Mouse (Mus musculus) cerebellum, postnatal 25 days (tissue): ENCODE measurements around the gene Tlr7.
"Not testable (repeated sequence)": the region's sequence is repeated elsewhere in the genome, so short reads cannot be mapped to it uniquely, and the experiment has no call there.

ENCODE experiments used
- DNase-seq, 2 experiments: peaks; one replicate each; pipeline ENCODE4 v3.0.0; 2021; ENCODE audit warnings: mixed read lengths in 2 of 2

Gene Tlr7

DNA sequence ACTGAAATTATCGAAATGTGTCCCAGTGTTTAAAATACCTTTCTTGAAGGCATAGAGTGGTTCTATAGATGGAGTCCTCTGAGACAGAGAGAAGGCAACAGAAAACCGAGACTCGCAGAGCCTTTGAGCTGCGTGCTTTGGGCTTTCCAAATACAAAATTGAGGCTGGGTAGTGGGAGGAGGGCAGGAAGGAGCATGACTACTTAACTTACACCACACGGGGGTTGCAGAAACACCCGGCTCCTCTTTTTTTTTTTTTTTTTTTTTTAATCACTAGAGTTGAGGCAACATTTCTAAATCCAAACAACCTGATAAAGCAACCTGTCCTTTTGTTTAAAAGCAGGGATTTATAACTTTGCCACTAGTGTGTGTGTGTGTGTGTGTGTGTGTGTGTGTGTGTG is at the start of gene Tlr7:
Gene Tlr7, minus strand, starts transcription at position 160 of the 400 bp plus-strand sequence.
- DNase-seq: no peak

DNA sequence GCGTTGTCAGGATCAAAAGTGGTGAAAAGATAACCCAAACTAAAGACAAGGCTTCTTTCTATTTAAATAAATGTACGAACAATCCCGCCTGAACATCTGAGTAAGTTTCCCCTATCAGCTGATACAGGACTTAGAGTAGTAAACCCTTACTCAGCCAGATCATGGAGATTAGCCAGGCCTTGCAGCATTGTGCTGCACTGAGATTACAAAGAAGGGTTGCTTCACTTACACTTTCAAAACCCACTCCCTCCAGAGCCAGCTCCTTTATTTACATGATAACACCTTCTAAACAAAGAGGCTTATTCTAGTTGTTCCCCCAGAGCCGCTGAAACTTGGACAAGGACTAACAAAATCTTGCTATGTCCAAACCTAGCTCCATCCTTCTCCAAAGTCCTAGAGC is 49.7 kb upstream of the Tlr7 start:
- no peak for DNase-seq

DNA sequence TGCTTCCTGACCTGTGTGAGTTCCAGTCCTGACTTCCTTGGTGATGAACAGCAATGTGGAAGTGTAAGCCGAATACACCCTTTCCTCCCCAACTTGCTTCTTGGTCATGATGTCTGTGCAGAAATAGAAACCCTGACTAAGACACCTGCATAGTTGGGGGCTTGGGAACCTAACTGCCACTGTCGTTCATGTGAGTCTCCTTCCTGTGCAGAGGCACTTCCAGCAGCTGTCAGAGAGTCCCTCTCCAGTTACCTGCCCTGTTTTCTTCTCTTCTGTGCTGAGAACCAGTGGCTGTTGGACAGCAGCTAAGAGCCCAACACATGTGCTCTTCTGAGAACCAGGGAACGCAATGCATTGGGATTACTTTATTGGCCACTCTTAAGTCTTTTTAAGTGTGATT is 30.9 kb upstream of the Tlr7 start:
- DNase-seq: not testable (repeated sequence)

DNA sequence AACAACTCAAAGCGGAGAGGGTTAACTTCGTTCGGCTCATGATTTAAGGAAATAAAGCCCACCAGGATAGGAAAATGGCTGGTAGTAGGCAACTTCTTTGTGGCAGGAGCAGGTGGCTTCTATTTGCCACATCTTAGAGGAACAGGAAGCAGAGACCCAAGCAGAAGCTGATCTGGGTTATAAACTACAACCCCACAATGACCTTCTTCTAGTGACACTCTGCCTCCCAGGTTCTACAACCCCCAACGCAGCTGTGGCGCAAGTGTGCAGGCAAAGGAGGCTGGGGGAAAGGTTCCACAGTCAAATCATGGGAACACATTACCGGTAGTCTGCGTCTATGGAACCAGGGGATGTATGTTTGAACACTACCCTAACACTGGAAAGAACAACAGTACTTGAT is 29.3 kb upstream of the Tlr7 start:
- no peak for DNase-seq

DNA sequence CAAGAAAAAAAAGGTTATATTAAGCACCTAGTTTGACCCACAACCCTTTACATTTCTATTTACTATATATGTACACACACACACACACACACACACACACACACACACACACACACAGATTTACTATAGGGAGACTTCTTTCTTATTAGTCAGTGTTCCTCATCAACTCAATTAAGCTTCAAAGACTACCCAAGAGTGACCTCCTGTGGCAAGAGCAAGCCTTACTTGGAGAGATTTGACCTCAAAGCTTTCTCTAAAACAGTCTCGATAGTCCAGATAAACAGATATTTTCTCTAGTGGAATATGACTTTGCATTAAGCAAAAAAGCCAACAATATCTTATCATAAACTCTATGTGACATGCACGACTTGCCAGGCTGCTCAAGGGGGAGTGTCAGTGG is 27.1 kb upstream of the Tlr7 start:
- DNase-seq: peak in 1 of 2 experiments; percentile 1

DNA sequence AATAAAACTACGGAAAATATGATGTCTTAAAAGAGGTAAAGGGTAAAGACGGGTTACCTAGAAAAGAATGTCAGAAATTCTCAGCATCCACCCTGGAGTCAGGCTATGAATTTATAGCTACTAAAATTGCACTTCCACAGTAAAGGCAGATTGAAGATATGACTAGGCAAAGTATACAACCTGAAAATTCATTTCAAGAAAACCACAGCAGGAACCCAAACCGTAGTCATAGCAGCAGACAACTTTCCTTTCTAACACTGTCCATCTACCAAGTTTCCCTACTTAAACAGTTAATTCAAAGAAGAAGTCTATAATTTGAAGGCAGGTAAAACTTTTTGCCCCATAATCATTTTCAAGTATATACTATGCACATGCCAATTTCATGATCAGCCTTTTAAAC is 25.6 kb upstream of the Tlr7 start:
- no peak for DNase-seq

DNA sequence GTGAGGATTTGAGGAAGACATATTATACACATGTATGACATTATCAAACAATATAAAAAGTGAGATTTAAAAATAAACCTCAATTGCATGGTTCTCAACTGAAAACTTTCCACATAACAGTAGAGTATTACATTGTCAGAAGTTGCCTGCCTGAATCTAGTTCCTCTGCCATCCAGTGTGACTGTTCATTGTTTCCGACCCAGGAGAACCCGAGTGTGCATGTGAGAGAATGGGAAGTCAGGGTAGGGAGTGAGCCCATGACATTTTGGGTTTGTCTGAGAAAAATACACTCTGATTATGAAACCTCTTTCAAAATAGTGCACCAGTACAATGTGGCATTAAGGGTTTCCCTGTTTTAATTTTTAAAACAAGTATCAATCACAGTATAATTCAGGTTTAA is 23.3 kb upstream of the Tlr7 start:
- no peak for DNase-seq

DNA sequence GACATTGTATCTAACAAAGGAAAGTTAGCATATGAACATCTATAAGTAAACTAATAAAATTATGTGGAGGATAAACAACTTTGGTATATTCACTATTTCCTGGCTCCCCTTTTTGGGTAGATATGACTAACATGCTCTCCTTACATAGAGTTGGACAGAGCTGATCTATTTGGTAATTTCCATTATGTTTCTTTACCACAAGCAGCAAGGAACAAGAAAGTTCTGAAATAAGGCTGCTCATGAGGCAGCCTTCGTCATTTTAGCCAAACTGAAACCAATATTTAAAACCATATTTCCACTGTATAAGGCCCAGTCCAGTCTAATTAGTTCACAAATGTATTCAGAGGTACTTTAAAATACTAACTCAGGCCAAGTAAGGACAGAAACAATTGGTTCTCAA is 16.1 kb upstream of the Tlr7 start:
- no peak for DNase-seq

DNA sequence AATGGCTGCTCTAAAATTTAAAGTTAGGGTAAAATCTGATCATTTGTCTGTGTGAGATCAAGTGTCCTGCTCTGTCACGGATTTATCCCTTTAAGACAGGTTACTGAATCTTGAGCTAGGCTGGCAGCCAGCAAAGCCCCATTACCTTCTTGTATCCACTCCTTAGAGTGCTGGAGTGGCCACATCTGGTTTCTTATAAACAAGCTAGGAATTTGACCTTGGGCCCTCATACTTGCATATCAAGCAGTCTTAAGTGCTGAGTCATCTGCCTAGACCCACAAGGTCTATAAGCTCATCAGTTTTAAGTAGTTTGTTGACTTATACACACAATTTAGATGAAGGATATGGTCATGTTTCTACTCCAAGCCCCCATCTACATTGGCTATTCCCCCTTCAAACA is 14.0 kb upstream of the Tlr7 start:
- no peak for DNase-seq

DNA sequence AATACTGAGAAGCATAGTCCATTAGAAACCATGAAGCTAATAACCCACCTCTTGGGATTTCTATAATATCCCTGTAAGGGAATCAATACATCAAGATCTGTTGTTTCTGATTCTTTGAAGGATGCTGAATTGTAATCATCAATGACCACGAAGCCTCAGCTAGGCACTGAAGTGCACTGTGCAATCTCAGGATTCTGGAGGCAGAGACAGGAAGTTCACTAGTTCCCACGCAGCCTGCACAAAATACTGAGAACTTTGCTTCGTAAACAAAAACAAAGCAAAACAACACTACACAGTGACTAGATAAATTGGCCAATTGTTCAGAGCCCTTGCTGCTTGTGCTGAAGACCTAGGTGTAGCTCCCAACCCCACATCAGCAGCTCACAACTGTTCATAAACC is 11.5 kb upstream of the Tlr7 start:
- no peak for DNase-seq

DNA sequence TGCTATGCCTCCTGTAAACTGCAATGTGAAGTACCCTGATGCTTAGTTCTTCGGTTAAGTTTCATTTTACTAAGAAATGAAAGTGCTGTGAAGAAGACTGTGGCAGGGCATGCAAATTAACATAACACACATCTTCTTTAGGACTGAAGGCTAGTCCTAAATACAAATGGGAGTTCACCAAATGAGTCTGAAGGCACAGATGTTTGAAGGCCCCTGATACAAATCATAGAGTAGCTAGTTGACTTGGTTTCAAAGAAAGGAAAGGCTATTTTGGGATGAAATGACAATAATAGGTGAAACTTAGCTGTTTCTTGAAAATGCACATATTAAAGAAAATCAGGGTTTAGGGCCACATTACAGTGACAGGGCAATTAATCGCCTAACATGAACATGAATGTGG is 9.8 kb upstream of the Tlr7 start:
- no peak for DNase-seq

DNA sequence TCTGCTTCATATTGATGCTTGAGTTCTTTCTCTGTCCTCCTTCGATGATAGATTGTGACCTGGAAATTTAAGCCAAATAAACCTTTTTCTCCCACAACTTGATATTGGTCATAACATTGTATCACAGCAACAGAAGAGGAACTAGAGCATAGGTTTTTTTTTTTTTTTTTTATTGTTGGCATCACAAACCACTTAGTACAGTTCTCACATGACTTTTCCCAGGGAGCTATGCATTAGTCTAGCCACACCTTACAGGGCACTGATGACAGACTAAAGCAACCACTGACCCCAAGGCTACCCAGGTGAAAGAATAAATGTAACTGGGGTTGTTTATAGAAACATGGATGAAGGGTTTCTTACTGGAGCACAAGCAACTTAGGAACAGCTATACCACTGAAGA is 7.6 kb upstream of the Tlr7 start:
- no peak for DNase-seq

DNA sequence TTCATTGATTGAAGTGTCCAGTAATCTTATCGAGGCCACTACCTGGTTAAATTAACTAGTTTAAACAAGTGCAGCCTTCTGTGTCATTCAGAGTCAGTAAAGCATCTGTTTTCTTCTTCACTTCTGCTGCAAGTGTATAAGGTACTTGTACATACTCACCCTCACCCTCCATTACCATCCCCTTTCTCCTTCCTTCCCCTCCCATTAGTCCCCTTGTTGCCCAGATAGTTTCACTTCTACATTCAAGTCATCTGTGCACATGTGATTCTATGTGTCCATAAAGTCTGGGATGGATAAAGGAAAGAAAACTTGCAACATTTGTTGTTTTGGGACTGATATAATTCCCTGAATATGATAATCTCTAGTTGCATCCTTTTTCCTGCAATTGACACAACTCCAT is 4.2 kb upstream of the Tlr7 start:
- no peak for DNase-seq

DNA sequence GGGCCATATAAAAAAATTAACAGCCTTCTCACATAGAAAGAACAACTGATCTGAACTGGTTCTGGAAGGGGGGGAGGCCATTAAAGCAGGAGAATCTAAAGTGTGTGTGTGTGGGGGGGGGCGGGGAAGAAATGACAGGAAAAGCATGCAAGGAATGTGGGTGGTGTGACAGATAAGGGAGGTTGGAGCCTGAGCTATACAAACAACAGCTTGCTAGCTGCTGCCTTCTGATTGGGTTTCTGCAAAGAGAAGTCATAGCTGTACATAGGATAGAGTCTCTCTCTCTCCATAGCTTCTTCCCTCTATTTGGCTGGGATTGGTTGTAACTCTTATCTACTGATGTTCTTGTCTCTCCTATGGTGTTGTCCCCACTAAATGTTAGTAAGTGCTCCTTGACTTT is 2.2 kb upstream of the Tlr7 start:
- no peak for DNase-seq

DNA sequence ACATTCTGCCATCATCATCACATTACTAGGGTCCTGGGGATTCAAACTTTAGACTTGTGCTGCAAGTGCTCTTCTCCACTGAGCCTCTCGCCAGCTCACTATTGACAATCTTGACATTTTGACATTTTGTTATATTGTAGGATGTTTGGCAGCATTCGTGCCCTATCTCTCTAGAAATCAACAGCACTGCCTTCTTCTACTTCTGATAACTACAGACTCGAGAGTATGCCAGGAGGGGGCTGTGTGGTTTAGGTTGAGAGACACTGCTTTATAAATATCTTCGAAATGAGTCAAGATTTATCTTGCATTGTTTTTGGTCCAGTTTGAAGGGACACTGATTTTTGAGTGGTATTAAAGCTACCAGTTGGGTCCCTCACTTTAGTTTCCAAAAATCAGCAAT is 635 bp upstream of the Tlr7 start:
- no peak for DNase-seq

DNA sequence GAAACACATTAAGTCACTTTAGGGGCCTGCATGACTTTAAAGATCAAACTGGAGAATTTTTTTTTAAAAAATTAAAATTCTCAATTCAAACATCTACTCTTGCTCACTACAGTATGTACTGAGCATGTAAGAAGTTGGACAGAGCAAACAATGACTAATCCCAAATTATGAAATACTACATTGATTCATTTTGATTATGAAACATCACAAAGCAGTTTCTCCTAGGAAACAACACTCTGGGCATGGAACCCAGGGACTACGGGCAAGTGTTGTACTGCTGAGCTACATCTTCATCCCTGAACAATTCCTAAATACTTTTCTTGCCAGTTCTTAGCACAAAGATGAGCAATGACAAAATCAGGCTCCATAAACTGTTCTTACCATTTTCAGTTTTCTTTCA is 738 bp downstream of the Tlr7 start:
- no peak for DNase-seq

DNA sequence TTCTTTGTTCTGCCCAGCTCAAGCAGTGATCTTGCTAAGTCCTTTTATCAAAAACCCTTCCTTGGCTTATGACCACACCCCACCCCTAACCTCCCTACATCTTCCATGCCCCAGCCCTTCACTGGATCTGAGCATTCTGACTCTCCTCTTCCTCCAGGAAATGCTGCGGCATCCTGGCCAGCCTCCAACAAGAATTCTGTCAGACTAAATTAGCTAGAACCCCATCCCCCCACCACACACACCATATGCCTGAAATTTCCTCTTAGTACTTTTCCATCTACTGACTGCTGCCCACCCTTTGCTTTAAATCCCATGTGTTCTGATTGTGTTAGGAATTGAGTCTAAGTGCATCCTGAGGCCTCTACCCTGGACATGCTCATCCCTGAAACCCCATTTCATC is 1.3 kb downstream of the Tlr7 start:
- DNase-seq: peak in 1 of 2 experiments; percentile 8

DNA sequence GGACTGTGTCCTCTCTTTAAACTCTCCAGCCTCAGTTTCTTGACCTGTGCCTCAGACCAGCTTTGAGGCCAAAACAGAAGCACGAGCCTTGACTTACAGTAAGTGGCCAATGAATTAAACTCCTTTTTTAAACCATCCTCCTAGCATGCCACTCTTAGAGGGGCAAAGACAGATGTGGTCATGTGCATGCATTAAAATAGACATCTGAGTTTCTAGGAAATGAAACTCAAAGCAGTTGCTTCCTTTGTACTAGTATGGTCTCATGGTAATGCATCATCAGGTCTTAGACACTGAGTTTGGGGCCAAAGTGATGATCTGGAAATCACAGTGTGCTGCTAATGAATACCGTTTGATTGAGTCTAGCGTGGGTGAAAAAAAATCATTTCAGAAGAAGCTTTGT is 1.8 kb downstream of the Tlr7 start:
- no peak for DNase-seq

DNA sequence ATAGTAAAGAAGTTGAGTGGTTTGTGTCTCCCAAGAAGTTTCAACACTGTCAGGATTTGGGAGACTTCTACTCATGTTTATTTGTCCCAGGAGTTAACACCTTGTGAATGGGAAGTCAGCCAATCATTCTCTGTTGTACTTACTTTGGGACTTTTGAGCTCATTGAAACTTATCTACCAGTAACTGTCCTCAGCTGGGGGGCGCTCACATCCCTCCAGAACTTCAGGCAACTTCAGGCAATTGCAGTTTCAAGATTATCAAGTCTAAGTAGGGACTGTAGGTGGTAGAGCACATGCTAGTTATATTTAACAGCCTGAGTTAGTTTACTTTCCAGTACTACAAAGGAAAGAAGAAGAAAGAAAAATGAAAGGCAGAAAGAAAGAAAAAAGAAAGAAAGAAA is 6.6 kb downstream of the Tlr7 start:
- no peak for DNase-seq

DNA sequence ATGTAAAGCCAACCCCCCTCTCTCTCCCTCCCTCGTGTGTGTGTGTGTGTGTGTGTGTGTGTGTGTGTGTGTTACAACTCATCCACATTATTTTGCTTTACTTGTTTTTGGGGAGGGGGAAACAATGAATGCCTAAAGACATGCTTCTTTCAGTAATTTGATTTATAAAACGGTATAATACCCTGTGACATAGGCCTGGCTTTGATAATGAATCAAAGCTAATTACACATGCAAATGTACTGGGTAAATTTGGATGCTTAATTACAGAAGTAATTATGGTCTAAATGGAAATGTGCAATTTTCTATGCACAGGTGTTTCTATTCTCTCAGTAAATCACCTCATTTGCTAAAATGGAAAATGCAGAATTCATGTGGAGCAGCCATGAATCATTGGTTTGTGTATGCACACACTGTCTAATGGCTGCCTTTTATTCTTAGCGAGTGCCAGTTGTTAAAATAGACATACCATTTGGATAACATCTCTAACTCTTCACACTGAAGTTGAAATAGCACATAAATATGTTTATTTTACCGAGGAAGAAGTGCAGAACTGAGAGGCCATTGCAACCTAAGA is 9.0 kb downstream of the Tlr7 start:
- no peak for DNase-seq

DNA sequence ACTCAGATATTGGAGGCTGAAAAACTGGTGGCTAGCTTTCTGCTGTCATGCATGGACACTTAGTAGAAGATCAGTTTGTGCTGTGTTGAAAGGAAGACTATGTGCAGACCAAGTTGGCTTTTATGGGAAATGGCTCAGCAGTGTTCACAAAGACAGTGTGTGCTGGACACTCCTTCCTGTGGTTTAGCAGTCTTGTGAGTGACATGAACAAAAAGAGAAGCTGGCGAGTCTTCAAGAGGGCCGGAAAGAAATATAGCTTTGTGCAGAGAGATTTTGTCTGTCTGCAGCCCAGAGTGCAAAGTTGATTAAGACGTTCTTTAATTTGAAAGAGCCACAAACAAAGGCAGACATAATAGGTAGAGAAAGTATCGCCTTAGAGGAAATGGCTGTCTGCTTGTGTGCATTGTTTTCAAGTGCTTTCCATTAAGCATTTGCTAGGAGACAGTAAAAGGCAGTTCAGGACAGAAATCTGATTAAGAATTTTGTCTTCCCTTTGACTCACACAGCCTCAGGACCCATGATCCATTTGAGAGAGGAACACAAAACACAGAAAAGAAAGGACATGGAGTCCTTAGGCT is 11.4 kb downstream of the Tlr7 start:
- no peak for DNase-seq

DNA sequence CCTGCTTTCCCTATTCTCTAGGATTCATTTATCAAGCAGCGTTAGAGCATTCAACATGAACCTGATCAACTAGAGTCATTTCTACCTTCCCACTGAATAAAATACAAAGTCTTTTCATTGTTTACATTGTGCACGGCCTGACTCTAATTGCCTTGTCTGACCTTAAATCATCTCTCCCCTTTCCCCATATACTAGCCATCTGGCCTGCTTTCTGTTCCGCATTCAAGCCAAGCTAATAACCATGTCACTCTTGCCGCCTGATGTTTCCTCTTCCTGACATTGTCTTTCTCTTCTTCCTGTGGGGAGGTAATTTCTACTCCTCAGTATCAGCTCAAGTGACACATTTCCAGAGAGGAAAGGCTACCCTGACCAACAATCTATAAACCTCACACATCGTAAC is 14.6 kb downstream of the Tlr7 start:
- DNase-seq: no peak

DNA sequence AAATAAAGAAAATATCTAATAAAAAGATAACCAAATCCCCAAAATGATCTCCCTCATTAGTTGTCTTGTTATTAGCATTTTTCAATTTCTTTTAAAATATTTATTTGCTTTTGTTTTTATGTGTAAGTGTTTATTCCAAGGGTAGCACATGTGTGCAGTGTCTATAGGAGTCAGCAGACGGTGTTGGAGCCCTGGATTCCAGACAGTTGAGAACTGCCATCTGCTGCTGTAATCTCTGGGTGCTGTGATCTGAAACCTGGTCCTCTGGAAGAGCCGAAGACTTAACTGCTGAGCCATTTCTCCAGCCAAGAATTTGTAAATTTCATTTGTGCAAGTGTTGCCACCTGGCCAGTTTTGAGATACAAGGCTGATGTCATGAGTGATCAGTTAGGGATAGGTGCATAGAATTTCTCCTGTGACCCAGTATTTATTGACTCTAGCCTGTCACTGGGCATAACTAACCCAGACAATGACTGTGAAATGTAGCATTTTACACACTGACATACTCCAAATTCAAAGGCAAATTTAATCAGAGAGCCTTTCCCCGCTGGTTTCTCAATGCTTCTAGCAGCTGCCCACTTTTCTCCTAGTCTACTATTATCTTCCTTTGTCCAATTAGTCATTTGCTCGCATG is 15.1 kb downstream of the Tlr7 start:
- DNase-seq: no peak

DNA sequence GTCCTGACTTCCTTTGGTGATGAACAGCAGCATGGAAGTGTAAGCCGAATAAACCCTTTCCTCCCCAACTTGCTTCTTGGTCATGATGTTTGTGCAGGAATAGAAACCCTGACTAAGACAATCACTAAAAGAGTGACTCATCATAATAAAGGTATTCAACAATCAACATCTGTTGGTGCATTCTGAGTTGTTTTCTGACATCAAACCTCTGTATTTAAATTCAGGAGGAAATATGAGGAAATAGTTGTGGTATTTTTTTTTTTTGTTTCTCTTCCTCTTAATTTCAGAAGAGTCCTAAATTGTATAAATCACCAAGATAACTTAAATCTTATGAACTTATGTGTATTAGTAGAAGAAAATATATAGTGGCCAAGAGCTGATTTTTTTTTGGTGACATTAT is 28.3 kb downstream of the Tlr7 start:
- DNase-seq: not testable (repeated sequence)

DNA sequence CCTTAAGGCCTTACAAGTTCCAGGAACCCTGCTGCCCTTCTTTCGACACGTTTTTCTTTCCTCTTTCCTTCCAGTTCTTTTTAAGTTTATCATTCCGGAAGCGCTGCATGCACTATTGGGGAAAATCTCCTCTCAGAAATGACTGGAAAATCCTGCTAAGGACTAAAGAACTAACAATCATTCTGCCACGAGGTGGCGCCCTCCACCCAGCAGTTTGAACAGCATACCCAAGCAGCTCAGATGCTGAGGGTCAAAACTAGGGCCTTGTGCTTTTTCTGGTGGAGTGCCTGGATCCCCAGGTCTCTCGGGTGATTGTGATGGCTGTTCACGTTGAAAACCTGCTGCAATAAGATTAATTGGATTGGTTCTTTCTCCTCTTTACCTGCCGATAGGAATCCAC is 53.4 kb downstream of the Tlr7 start:
- peak; percentile 39 to 71 for DNase-seq
